Mouse (Mus musculus) lung, adult 2 months (tissue): ENCODE results near the gene Adamtsl1.

Source experiments
- CTCF ChIP-seq: fragments of 200-500 bp; IDR thresholded peaks from 2 replicates; pipeline ENCODE4 v1.5.1; 2011; ENCODE audit warnings: mild to moderate bottlenecking, low read length, control low read depth; ENCODE audit not compliant: insufficient read depth
- POLR2A ChIP-seq: fragments of 200-500 bp; IDR thresholded peaks from 2 replicates; pipeline ENCODE4 v1.6.1; 2011; ENCODE audit warnings: low read depth, mild to moderate bottlenecking, control low read depth, low read length, borderline replicate concordance; ENCODE audit errors: extremely low read depth

DNA sequence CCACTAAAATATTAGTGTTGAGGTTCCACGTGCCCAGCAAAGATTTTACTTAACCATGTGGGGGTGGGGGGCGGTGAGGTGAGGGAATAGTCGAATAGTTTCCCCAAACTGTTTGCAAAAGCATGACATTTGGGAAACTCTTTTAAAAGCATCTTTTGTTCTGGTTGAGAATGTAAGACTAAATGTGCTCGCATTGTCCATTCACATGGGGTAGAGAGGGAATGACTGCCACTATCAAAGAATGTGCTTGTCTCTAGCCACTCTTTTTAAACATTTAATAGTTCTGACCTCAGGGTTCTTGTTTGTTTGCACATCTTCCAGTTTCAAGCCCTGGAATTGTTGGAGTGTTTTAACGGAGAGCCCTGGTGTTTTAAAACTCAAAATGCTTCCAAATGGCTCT, 764.6 kb downstream of the Adamtsl1 start:
- TF ChIP-seq POLR2A (no peak), CTCF (no peak)
